Mouse (Mus musculus): ENCODE measurements around the gene Pold3. TPM values are rescaled to one million over a fixed set of nuclear protein-coding genes. Genes with fewer than 3 reads are reported as not detected.
"Not testable (repeated sequence)": the region's sequence is repeated elsewhere in the genome, so short reads cannot be mapped to it uniquely, and the experiment has no call there.

Pold3 gene
- total RNA-seq, 2 experiments from 2014 or later = 18.1 to 62.6 TPM

DNA sequence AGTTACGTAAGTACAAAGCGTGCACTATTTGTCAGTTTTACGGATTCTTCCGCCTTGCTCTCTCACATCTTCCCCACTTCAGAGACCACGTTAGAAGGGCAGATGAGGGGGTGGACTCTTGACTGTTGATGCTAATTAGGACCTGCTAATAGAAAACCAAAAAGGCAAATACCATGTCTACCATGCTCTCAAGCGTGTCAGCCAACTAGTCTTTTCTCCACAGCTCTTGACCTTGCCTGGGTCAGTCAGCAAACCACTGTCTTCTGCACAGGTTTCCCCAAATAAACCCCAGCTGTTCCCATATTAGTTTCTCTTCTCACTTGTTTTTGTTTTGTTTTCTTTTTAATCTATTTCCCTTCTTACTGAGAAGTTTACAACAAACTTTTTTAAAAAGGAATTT is 7.1 kb downstream of the Pold3 start:
- no peak for ATAC-seq (replicated peaks; ENCODE audit: low FRiP score, poor library complexity, severe bottlenecking)

DNA sequence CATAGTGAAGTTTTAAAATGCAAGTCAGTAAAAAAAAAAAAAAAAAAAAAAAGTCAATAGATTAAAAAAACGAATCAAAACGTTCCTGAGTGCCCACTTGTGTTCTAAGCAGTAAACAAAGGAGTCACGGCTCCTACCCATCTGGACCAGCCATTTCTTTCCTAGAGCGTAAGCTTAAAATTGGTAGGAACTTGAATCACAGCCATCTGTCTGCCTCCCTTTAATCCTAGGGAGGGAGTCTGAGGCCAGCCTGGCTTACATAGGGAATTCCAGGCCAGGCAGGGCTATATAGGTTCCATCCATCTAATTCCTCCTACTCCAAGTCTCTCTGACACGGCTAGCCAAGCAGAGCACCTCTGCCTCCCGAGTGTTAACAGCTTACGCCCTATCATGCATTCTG is 7.5 kb downstream of the Pold3 start:
- no peak for ATAC-seq (replicated peaks; ENCODE audit: low FRiP score, poor library complexity, severe bottlenecking)

DNA sequence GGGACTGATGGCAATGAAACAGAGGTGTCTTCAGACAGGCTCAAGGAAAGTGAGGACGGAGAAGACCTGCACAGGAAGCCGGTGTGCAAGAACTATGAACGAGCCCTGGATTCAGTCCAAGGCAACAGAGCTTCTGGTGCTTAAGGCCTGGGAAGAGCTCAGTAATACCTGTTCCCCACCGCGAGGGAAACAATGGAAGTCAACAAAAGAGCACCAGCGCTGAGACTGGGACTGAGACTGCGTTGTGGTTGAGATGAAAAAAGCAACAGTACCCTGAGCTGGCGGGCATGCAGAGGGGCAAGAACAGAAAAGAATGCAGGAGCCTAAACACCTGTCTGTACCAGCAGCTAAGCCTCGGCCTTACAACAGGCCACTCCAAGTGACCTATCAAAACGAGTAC is 9.9 kb downstream of the Pold3 start:
- ATAC-seq (replicated peaks; ENCODE audit: low FRiP score, poor library complexity, severe bottlenecking) = no peak

DNA sequence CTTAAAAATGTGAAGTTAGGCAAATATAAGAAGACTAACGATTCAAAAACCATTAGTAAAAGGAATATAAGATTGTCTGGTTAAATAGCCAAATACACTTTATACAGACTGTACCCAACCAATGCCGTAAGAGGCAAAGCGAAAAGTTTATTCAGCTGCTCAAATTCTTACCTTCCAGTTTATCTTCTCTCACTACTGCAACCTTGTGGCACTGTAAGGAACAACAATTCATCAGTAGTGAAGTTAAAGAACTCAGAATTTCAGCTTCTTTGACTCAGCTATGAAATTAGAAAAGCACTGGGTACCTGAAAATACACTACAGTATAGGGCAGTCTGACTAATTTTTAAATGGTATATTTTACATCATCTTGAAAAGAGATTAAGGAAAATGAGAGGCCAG is 13.0 kb downstream of the Pold3 start:
- 0 out of 2 replicates have a peak, but pooled peaks have one; percentile 33 for ATAC-seq (replicated peaks; ENCODE audit: low FRiP score, poor library complexity, severe bottlenecking)

DNA sequence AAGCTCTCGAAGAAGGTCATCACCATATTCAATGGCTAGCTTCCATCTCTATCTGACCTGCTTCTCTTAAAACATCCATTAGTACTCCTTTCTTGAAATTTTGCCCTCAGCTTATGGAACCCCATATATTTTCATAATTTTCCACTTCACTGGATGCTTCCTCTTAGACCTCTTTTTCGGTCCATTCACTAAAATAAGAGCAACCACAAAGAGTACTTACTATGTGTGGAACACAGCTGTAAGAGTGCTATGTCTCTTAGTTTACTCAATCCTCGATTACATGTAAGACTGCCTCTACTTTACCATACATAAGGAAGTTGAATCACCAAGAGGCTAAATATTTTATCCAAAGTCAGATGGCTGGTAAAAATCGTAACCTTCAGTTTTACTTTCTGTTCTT is 16.7 kb downstream of the Pold3 start:
- ATAC-seq (replicated peaks; ENCODE audit: low FRiP score, poor library complexity, severe bottlenecking) = no peak

DNA sequence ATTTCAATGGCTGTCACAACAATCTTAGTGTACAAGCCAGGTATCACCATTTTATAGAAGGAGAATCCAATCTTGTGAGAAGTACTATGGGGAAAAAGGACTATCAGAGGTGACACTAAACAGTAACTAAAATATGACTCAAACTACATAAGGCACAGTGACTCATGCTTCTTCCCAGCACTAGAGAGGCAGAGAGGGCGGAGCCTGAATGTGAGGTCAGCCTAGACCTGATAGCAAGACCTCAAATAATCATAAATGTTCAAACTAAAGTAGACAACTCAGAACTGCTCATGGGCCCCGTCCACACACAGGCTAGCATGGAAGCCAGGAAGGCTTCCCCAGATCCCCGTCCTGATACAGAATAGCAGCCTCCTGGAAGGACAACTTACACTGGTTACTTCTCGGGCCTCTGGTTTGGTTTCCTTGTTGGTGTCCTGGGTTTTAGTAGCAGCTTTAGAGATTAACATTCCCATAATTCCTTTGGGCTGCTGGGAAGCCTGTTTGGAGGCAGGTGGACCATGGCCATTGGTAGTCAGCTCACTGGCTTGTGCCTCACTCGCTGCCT is 21.3 kb downstream of the Pold3 start:
- no peak for ATAC-seq (replicated peaks; ENCODE audit: low FRiP score, poor library complexity, severe bottlenecking)

DNA sequence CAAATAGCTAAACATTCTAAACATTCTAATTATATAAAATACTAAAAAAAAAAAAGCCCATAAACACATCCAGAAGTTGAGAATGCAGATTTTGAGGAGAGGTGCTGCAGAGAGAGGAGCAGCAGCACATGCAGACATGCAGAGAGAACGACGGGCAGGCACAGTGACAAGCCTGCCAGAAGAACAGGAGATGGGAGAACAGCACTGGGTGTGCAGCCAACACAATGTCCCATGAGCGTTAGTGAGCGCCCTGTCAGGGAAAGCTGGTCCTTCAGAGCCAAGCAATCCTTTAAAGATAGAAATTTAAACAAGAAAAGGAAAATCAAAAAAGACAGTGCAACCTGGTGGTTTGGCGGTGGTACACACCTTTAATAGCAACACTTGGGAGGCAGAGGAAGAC is 34.5 kb downstream of the Pold3 start:
- no peak for ATAC-seq (replicated peaks; ENCODE audit: low FRiP score, poor library complexity, severe bottlenecking)

DNA sequence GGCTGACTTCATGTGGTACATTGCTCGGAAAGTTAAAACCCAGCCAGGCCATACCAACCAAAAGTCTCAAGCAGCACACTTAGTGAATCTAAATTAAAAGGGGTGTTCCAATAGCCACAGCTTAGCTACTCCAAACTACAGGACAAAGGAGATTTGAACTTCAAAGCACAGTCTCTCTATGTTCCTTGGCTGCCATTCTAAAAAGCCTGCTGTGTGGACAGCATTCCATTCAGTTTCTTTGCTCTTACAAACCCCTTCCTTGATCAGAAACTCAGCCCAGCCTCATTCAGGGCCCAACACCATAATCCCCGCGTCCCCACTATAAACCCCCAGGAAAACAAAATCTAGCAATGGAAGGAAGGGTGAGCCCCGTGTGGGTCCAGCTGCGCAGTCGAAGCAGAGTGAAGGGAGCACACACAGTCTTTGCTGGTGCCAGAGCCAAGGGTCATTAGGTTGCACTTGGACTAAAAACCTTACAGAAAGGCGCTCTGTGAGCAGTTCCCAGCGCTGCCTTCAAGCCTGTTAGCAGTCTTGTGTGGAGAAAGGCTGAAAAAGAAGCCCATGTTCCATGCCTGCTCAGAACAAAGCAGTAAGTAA is 35.1 kb downstream of the Pold3 start:
- no peak for ATAC-seq (replicated peaks; ENCODE audit: low FRiP score, poor library complexity, severe bottlenecking)

DNA sequence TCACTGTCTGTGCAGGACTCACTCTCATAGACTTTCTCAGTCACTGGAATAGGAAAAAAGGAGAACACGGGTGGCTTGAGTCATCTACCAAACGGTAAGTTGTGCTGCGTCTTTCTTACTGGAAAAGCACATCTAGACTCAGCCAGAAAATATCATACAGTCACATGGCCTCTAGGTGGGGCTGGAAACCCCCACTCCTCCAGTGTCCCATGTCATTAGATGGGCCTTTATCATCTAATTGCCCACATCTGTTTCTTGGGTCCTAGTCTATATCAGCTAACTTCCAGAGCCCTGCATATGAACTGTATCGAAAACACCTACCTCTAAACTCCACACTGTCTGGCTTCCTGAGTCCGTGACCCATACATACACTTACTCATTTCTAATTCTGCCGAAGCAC is 37.6 kb downstream of the Pold3 start:
- ATAC-seq (replicated peaks; ENCODE audit: low FRiP score, poor library complexity, severe bottlenecking) = no peak

DNA sequence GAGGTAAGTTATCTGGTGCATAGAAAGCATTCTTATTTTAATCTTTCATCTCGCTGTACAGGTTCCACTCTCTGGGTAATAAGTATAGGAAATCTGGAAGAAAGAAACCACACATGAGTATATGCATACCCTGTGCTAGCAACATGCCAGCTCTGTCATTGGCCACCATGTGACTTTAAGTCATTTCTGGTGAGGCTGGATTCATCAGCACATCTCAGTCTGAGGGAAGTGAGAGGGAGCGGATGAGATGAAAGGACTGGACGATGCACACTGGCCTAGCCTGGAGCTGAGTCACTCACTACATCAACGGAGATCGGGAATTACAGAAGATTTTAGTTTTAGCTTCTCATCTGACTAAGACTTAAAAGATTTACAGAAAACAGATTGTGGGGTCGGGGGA is 38.5 kb downstream of the Pold3 start:
- ATAC-seq (replicated peaks; ENCODE audit: low FRiP score, poor library complexity, severe bottlenecking) = no peak

DNA sequence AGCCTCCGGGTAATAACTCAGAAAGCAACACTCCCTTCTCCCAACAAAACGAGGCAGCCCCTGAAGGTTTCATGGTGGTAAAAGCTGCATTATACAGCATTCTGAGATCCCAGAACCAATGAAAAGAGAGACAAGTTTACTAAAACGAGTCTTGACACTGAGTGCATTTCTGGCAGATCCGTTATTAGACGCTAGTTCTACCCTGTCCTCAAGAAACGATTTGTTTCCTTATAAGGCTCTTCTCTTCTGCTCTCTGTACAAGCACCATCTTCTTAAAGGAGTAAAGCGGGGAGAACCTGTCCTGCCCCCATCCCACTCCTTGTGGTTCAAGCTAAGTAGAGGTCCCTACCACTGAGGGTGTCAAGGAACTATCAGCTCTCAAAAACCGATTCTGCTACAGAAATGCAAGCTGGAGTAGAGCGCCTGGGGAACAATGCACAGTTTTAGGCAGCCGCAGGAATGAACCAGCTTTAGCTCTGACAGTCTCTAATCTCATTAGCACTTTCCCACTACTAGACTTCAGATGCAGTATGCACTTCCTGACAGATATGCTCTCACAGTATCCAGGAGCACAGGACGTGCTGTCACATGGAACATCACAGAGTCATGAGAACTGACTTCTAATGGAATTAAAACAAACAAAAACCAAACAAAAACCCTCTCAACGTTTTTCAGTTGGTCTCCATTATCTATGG is 41.1 kb downstream of the Pold3 start:
- ATAC-seq (replicated peaks; ENCODE audit: low FRiP score, poor library complexity, severe bottlenecking) = no peak

DNA sequence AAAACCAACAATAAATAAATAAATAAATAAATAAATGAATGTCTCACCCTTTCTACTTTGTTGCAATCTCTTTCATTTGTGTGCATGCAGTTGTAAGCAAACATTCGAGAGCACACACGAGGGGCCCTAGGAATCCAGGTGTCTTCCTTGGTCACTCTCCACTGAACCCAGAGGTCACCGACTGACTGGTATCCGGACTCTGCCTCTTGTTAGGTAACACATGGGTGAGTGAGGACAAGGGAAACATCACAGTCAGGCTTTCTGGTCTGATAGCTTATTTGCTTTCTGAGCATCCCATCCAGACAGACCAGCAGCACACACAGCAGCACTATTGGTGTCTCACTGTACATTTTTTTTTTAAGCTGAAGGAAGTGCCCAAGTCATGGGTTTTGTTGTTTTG is 44.3 kb downstream of the Pold3 start:
- no peak for ATAC-seq (replicated peaks; ENCODE audit: low FRiP score, poor library complexity, severe bottlenecking)

DNA sequence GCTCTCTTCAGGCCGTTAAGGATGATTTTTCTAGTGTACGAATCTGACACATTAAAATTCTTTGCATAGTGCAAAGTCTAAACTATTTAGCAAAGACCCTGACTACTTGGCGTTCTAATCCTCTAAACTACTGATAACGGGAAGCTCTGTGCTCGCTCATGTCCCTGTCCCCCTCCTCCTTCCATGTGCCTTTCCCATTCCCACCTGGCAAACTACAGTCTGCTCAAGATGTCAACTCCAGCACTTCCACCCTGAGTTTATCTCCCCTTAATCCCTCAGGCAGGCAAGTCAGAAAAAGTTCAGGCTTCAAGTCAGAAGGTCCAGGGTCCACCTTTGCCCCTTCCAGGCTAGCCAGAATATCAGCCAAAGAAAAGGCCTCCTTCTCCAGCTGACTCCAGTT is 45.1 kb downstream of the Pold3 start:
- no peak for ATAC-seq (replicated peaks; ENCODE audit: low FRiP score, poor library complexity, severe bottlenecking)

DNA sequence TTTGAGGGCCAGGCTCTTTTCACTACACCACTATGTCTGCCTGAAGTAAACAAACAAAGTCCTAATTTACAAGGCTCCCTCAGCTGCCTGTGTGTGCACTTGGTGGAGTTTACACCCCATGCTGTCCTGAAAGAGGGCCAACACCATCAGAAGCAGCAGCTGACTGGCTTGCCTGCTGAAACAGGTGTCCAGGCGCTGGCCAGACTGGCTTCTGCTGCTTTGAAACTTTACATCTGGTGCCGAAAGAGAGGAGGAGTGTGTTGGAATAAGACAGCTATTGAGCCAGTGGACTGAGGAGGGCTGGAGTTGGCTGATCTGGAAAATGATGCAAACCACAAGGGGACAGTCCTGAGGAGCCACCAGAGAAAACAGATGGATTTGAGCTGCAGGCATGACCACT is 47.4 kb downstream of the Pold3 start:
- no peak for ATAC-seq (replicated peaks; ENCODE audit: low FRiP score, poor library complexity, severe bottlenecking)

DNA sequence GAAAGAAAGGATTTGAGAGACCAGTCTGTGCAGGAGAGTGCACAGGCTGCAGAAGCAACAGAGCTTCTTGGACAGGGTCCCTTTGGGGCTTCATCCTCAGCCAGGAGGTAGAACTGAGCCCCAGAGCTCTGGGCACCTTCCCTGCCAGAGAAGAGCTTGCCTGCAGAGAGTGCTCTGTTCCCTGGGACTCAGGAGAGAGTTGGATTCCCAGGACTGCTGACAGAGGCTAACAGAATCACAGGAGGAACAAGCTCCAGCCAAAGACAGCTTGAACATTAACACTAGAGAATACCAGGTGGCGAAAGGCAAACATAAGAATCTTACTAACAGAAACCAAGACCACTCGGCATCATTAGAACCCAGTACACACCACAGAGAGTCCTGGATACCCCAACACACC is 68.4 kb downstream of the Pold3 start:
- not testable (repeated sequence) for ATAC-seq (replicated peaks; ENCODE audit: low FRiP score, poor library complexity, severe bottlenecking)

DNA sequence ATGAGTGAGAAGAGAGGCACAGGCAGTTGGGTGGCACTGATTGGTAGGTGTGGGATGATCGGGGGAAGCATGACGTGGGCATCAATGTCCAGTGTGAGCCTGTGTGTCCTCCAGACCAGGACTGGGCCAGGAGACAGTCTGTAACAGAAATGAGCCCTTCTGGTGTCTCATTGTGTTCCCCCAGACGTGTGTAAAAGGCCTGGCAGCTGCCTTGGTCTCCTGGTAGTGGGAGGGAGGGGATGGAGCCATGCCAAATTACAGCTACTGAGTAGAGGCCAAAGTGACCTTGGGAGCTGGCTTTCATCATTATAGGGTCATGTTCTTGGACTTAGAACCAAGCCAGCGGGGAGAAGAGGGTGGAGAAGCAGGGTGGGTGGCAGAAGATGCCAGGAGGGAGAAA is 69.5 kb downstream of the Pold3 start:
- no peak for ATAC-seq (replicated peaks; ENCODE audit: low FRiP score, poor library complexity, severe bottlenecking)

DNA sequence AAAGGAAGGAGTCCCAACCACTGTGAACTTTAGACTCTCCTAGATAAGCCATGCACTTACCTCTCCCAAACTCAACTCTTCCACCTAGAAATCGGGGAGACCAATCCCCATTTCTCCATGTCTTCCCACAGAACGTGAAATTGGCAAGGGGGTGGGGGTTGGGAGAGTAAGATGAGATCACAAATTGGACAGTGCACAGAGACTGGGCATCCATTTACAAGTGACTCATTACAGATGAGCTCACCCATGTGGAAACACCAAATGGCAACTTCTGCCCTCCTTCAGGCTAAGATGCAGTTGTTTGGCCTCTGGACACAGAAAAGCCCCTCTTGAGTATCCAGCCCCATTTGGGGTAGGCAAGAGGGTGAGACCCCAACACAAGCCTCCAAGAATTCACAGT is 74.9 kb downstream of the Pold3 start:
- ATAC-seq (replicated peaks; ENCODE audit: low FRiP score, poor library complexity, severe bottlenecking) = no peak

DNA sequence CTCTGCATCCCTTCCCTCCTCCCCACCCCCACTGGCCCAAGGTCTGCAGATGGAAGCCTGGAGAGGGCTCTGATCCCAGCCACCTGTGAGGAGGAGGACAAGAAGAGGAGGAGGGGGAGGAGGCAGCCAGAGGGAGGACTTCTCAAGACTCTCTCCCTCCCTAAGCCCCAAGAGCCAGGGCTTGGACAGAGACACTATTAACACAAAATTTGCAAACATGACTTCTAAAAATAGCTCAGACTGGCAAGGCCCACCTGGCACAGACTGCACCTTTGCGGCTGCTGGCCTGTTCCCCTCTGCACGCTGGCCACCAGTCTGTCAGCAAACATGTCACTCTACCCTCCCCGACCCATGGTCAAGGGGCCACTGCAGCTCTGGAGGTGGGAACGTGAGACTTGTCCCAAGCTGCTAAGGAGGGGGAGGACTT is 77.7 kb downstream of the Pold3 start:
- ATAC-seq (replicated peaks; ENCODE audit: low FRiP score, poor library complexity, severe bottlenecking) = no peak

DNA sequence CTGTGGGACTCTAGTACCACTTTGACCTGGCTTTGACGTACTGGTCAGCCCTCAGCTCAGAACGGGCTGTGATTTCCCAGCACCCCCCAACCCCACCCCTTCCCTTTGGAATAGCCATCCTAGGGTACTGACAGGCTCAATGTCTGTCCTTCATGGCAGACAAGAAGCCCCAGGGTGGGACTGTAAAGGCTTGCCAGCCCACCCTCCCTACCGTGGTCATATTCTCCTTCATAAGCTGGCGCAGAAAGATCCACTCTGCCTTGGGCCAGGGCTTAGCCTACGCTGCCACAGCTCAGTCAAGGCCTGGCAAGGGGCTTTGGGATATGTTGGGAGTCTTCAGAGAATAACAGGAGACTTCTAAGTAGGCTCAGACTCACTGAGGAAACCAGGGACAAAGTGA is 78.3 kb downstream of the Pold3 start:
- ATAC-seq (replicated peaks; ENCODE audit: low FRiP score, poor library complexity, severe bottlenecking) = no peak

DNA sequence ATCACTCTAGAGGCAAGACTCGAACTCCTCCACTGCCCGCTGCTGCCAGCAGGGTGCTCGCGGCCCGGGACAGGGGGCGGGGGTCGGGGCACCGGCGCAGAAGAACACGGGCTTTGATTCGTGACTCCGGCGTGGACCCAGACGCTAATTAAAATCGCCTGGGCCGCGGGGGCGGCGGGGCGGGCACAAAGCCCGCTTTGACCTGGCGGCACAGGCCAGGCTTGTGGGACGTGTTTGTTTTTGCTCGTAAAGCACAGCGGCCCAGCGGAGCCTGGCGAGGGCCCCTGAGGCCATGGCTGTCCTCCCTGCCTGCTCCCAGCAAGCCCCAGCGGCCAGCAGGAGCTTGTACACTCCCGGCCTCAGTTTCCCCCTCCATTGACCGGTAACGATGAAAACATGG is 79.2 kb downstream of the Pold3 start:
- ATAC-seq (replicated peaks; ENCODE audit: low FRiP score, poor library complexity, severe bottlenecking) = no peak

DNA sequence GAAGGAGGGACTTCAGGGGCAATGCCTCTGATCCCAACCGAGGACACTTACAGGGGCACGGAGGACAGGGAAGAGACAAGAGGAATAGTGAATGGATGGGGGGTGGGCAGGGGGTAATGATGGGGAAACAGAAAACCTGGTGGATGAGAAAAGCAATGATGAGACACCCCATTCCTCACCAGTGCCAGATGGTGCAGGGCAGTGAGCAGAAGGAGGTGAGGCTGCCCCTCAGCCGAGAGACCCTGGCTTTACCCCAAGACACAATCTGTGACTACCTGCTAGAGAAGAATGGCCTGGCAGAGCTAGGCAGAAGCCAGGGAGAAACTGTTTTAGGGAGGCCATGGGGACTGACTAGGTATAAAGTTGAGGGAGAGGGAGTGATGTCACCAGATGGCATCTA is 84.9 kb downstream of the Pold3 start:
- no peak for ATAC-seq (replicated peaks; ENCODE audit: low FRiP score, poor library complexity, severe bottlenecking)

DNA sequence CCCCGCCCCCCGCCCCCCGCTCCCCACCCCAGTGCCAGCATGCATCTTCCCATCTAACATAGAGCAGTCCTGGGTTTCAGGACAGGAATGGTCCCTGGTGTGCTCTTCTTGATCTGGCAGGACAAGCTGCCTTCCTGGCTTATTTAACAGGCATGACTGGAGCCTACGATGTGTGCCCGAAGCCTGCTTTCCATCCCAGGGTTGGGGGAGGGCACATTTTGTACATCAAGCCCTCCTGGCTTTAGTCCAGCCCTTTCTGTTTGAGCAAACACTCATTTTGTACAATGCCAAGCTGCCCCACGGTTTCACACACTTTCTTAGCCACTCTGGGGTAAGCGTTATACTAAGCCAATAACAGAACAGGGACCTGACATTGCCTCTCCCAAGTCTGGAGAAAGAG is 85.3 kb downstream of the Pold3 start:
- ATAC-seq (replicated peaks; ENCODE audit: low FRiP score, poor library complexity, severe bottlenecking) = no peak

All from erythroblast, adult 5-6 weeks (primary cell).